ENCODE assay signal across 20 mouse cellular contexts in the genomic region with DNA sequence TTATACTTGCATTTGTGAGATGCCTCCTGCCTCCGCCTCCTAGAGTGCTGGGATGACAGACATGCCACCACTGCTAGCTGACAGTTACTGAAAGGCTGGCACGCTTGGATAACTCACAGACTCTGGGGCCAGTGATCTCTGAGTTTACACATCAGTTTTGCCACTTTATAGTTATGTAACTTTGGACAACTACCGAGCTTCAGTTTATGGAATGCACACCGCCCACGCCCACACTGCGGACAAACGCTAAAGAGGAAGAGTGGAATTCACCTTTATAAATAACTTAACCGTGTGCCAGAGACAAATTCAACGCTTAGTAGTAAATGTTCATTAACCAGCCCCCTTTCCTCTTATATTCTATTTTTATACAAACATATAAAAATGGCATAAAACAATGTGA. TPM values are rescaled to one million over a fixed set of nuclear protein-coding genes. Genes with fewer than 3 reads are reported as not detected.
DNase-seq lines count a peak whose midpoint lies in the region; ATAC-seq and TF ChIP-seq lines count a peak whose summit lies in the region.
"Had no signal": no experiment of that assay in that cellular context is flagged by ENCODE, and none has a peak within 500 bp of the region (broad histone marks: within the 10 kb centered on the region; RNA-seq: fewer than 3 reads in every experiment).

No protein-coding gene starts in this region.

- H3K4me3 ChIP-seq in heart, embryonic 13.5 days, result peak overlapping the region; percentile 54
- H3K4me3 ChIP-seq in liver, postnatal 0 days (ENCODE audit: low read depth, low read length), result peak overlapping the region; percentile 75
- H3K4me3 ChIP-seq in midbrain, postnatal 0 days (ENCODE audit: low read depth, low read length), result no peak overlapping the region
- H3K4me3 ChIP-seq: forebrain, embryonic 15.5 days; limb, embryonic 15.5 days had no signal

- no peak for ATAC-seq in heart, embryonic 13.5 days (ENCODE audit: extremely low read depth, insufficient number of reproducible peaks, low FRiP score, low TSS enrichment)
- no peak for ATAC-seq in liver, postnatal 0 days
- ATAC-seq in midbrain, postnatal 0 days (ENCODE audit: low FRiP score), result no peak
- ATAC-seq in CD4-positive, CD25-positive, alpha-beta regulatory T cell, adult 4 months, result no peak
- ATAC-seq: forebrain, embryonic 15.5 days; hindbrain, postnatal 0 days had no signal

- no peak for TF ChIP-seq CTCF in liver, postnatal 0 days (IDR thresholded peaks at IDR 0.05; ENCODE audit: low read depth)
- TF ChIP-seq CTCF in midbrain, postnatal 0 days (IDR thresholded peaks at IDR 0.05), result no peak

- DNase-seq in heart, adult 8-10 months (ENCODE audit: low spot score), result no peak
- DNase-seq in right cerebral cortex, adult 2 months (ENCODE audit: low spot score in 2 of 2), result peak; percentile 11 to 16
- DNase-seq in right cerebral cortex, postnatal 14 days, result no peak
- no peak for DNase-seq in liver, postnatal 0 days
- DNase-seq in midbrain, postnatal 0 days (ENCODE audit: low spot score), result no peak
- DNase-seq: adrenal gland, adult 2 months; cerebellum, adult 11-12 months; cerebellum, postnatal 25 days; kidney, adult 11 months; layer of hippocampus, postnatal 36 days had no signal

- no peaks in the 10 kb centered on the region for H3K27me3 ChIP-seq in heart, embryonic 13.5 days (replicated peaks)
- no peaks in the 10 kb centered on the region for H3K27me3 ChIP-seq in liver, postnatal 0 days (ENCODE audit: insufficient read depth, low read length)
- H3K27me3 ChIP-seq in midbrain, postnatal 0 days (ENCODE audit: insufficient read depth, low read length), result no peaks in the 10 kb centered on the region
- H3K27me3 ChIP-seq: forebrain, embryonic 15.5 days; limb, embryonic 15.5 days; stomach, embryonic 15.5 days had no signal

- peaks cover 36% of the 10 kb centered on the region for H3K4me1 ChIP-seq in heart, embryonic 13.5 days
- peaks cover 40% of the 10 kb centered on the region for H3K4me1 ChIP-seq in liver, postnatal 0 days (ENCODE audit: insufficient read depth)
- H3K4me1 ChIP-seq in midbrain, postnatal 0 days (ENCODE audit: insufficient read depth, low read length), result 0 out of 2 replicates have a peak, but pooled peaks cover 2% of the 10 kb centered on the region
- H3K4me1 ChIP-seq: forebrain, embryonic 15.5 days had no signal

- 56% methylated on average over 9 of the region's 9 CpGs for WGBS in heart, embryonic 13.5 days
- 76% methylated on average over 9 of the region's 9 CpGs for WGBS in liver, postnatal 0 days (ENCODE audit: insufficient replicate concordance)
- WGBS in midbrain, postnatal 0 days, result 92% methylated on average over 9 of the region's 9 CpGs

- no peak for TF ChIP-seq EP300 in liver, postnatal 0 days (IDR thresholded peaks at IDR 0.05; ENCODE audit: low read depth)

- H3K4me2 ChIP-seq in heart, embryonic 13.5 days, result peak overlapping the region; percentile 70
- peak overlapping the region; percentile 81 for H3K4me2 ChIP-seq in liver, postnatal 0 days (ENCODE audit: low read depth, low read length)
- H3K4me2 ChIP-seq in midbrain, postnatal 0 days (ENCODE audit: low read depth, low read length, poor library complexity, severe bottlenecking), result no peak overlapping the region
- H3K4me2 ChIP-seq: forebrain, embryonic 15.5 days had no signal

- no peaks in the 10 kb centered on the region for H3K9me3 ChIP-seq in heart, embryonic 13.5 days
- no peaks in the 10 kb centered on the region for H3K9me3 ChIP-seq in liver, postnatal 0 days (ENCODE audit: low read length)
- H3K9me3 ChIP-seq in midbrain, postnatal 0 days (ENCODE audit: low read length), result no peaks in the 10 kb centered on the region
- H3K9me3 ChIP-seq: forebrain, embryonic 15.5 days; limb, embryonic 15.5 days; stomach, embryonic 15.5 days had no signal

- no peak overlapping the region for H3K9ac ChIP-seq in heart, embryonic 13.5 days
- peak overlapping the region; percentile 82; the same call in 1 of the 2 replicates for H3K9ac ChIP-seq in liver, postnatal 0 days (replicated peaks)
- no peak overlapping the region for H3K9ac ChIP-seq in midbrain, postnatal 0 days (replicated peaks; ENCODE audit: low read length, poor library complexity, severe bottlenecking)
- H3K9ac ChIP-seq: forebrain, embryonic 15.5 days; limb, embryonic 15.5 days; stomach, embryonic 15.5 days had no signal

- no peaks in the 10 kb centered on the region for H3K36me3 ChIP-seq in heart, embryonic 13.5 days
- peaks cover 3% of the 10 kb centered on the region; the same call in 1 of the 2 replicates for H3K36me3 ChIP-seq in liver, postnatal 0 days (replicated peaks; ENCODE audit: insufficient read depth, low read length)
- H3K36me3 ChIP-seq in midbrain, postnatal 0 days (ENCODE audit: insufficient read depth, low read length), result no peaks in the 10 kb centered on the region
- H3K36me3 ChIP-seq: forebrain, embryonic 15.5 days; limb, embryonic 15.5 days; stomach, embryonic 15.5 days had no signal

- no peak overlapping the region for H3K27ac ChIP-seq in heart, embryonic 13.5 days (replicated peaks)
- no peak overlapping the region for H3K27ac ChIP-seq in liver, postnatal 0 days (ENCODE audit: low read depth)
- no peak overlapping the region for H3K27ac ChIP-seq in midbrain, postnatal 0 days (ENCODE audit: low read depth, low read length)
- H3K27ac ChIP-seq: forebrain, embryonic 15.5 days; hindbrain, postnatal 0 days; kidney, postnatal 0 days; limb, embryonic 15.5 days; stomach, embryonic 15.5 days had no signal

RNA-seq across cellular contexts. Expression of a gene that starts 2.4 kb away (rescaled TPM):
- polyA plus RNA-seq in heart, embryonic 13.5 days (2015; fragmentation: Nextera tagmentation; extraction: Ambion mirVana), result 2.5 and 2.8 TPM in 2 replicates
- 10 to 100 TPM in 3 of 4 experiments, 1 to 10 TPM in 1; 8.5 to 13.7 (median 10.8) TPM for total RNA-seq in heart, adult 8-10 months (2022)
- 7.4 and 8.4 TPM in 2 replicates for polyA plus RNA-seq in liver, postnatal 0 days (2015; fragmentation: Nextera tagmentation; extraction: Ambion mirVana)
- total RNA-seq in midbrain, postnatal 0 days (2014; rRNA removed), result 0.82 and 0.85 TPM in 2 replicates
- 1.1 and 1.2 TPM in 2 replicates for polyA plus RNA-seq in midbrain, postnatal 0 days (2015; fragmentation: Nextera tagmentation; extraction: Ambion mirVana)
- 10 to 100 TPM; 25.6 to 26.3 TPM for polyA plus RNA-seq in CD4-positive, CD25-positive, alpha-beta regulatory T cell, adult 4 months (2017; shearing (Covaris generic))

RNA-seq across cellular contexts. Expression of a gene that starts 35.9 kb away (rescaled TPM):
- polyA plus RNA-seq in heart, embryonic 13.5 days (2015; fragmentation: Nextera tagmentation; extraction: Ambion mirVana), result 1.1 TPM in 2 replicates
- 1 to 10 TPM in 1 of 4 experiments, not detected in 3; 6.7 TPM for total RNA-seq in heart, adult 8-10 months (2022)
- polyA plus RNA-seq in liver, postnatal 0 days (2015; fragmentation: Nextera tagmentation; extraction: Ambion mirVana), result 235 and 247 TPM in 2 replicates
- 0.93 TPM in 1 of 2 replicates, not detected in the other for total RNA-seq in midbrain, postnatal 0 days (2014; rRNA removed)
- 0.82 and 1.4 TPM in 2 replicates for polyA plus RNA-seq in midbrain, postnatal 0 days (2015; fragmentation: Nextera tagmentation; extraction: Ambion mirVana)
- under 1 TPM in 1 of 2 experiments, not detected in 1; 0.76 TPM for polyA plus RNA-seq in CD4-positive, CD25-positive, alpha-beta regulatory T cell, adult 4 months (2017; shearing (Covaris generic))
- total RNA-seq: layer of hippocampus, adult 18-20 months; left cerebral cortex, postnatal 25 days had no signal
- polyA plus RNA-seq: adrenal gland, adult 2 months; neural tube, embryonic 11.5 days had no signal

Comparison
In these comparisons a context has a peak if more than half of its experiments do, and no peak if none do; other contexts are left out.
1. DNase-seq: peak in right cerebral cortex, adult 2 months (2 of 2); none in heart, adult 8-10 months (single experiment), right cerebral cortex, postnatal 14 days (single experiment), liver, postnatal 0 days (single experiment) and midbrain, postnatal 0 days (single experiment).
2. RNA of a gene that starts 35.9 kb away (polyA plus RNA-seq): 235 to 247 TPM in liver, postnatal 0 days; 0.82 to 1.4 TPM in midbrain, postnatal 0 days, 1.1 TPM in heart, embryonic 13.5 days and 0.76 TPM in CD4-positive, CD25-positive, alpha-beta regulatory T cell, adult 4 months; every median in the first group is over 10 times any median in the second.